Mouse (Mus musculus): ENCODE data around the gene Rnaseh2a. TPM values are rescaled to one million over a fixed set of nuclear protein-coding genes. Genes with fewer than 3 reads are reported as not detected.
"Not testable (repeated sequence)": the region's sequence is repeated elsewhere in the genome, so short reads cannot be mapped to it uniquely, and the experiment has no call there.

The Rnaseh2a gene
- total RNA-seq, 1 experiment from 2014 or later: 59.7 TPM

GRCm38 (mm10) chr8:84918646-84919045 is 50.9 kb downstream of the Rnaseh2a start:
- ATAC-seq (replicated peaks in 1 of 2; ENCODE audit: insufficient read depth in 1 of 2, low FRiP score in 2 of 2, low TSS enrichment in 1 of 2, low read depth in 1 of 2, poor library complexity in 2 of 2, severe bottlenecking in 2 of 2): no peak

GRCm38 (mm10) chr8:84917781-84918180 is 51.8 kb downstream of the Rnaseh2a start:
- no peak for ATAC-seq (replicated peaks in 1 of 2; ENCODE audit: insufficient read depth in 1 of 2, low FRiP score in 2 of 2, low TSS enrichment in 1 of 2, low read depth in 1 of 2, poor library complexity in 2 of 2, severe bottlenecking in 2 of 2)

- ATAC-seq (replicated peaks in 1 of 2; ENCODE audit: insufficient read depth in 1 of 2, low FRiP score in 2 of 2, low TSS enrichment in 1 of 2, low read depth in 1 of 2, poor library complexity in 2 of 2, severe bottlenecking in 2 of 2): no peak
Measured at GRCm38 (mm10) chr8:84915269-84915668, 54.3 kb downstream of the Rnaseh2a start.

GRCm38 (mm10) chr8:84913960-84914359 is 55.6 kb downstream of the Rnaseh2a start:
- peak in 1 of 2 experiments; percentile 26; a peak in 1 of 4 replicates for ATAC-seq (replicated peaks in 1 of 2; ENCODE audit: insufficient read depth in 1 of 2, low FRiP score in 2 of 2, low TSS enrichment in 1 of 2, low read depth in 1 of 2, poor library complexity in 2 of 2, severe bottlenecking in 2 of 2)

- ATAC-seq (replicated peaks in 1 of 2; ENCODE audit: insufficient read depth in 1 of 2, low FRiP score in 2 of 2, low TSS enrichment in 1 of 2, low read depth in 1 of 2, poor library complexity in 2 of 2, severe bottlenecking in 2 of 2): no peak
Measured at GRCm38 (mm10) chr8:84913502-84913900, 56.1 kb downstream of the Rnaseh2a start.

GRCm38 (mm10) chr8:84912895-84913501 is 56.6 kb downstream of the Rnaseh2a start:
- ATAC-seq (replicated peaks in 1 of 2; ENCODE audit: insufficient read depth in 1 of 2, low FRiP score in 2 of 2, low TSS enrichment in 1 of 2, low read depth in 1 of 2, poor library complexity in 2 of 2, severe bottlenecking in 2 of 2): peak; percentile 37 to 41; a peak in 3 of 4 replicates

GRCm38 (mm10) chr8:84912391-84912790 is 57.2 kb downstream of the Rnaseh2a start:
- no peak for ATAC-seq (replicated peaks in 1 of 2; ENCODE audit: insufficient read depth in 1 of 2, low FRiP score in 2 of 2, low TSS enrichment in 1 of 2, low read depth in 1 of 2, poor library complexity in 2 of 2, severe bottlenecking in 2 of 2)

GRCm38 (mm10) chr8:84911854-84912253 is 57.7 kb downstream of the Rnaseh2a start:
- no peak for ATAC-seq (replicated peaks in 1 of 2; ENCODE audit: insufficient read depth in 1 of 2, low FRiP score in 2 of 2, low TSS enrichment in 1 of 2, low read depth in 1 of 2, poor library complexity in 2 of 2, severe bottlenecking in 2 of 2)

- no peak for ATAC-seq (replicated peaks in 1 of 2; ENCODE audit: insufficient read depth in 1 of 2, low FRiP score in 2 of 2, low TSS enrichment in 1 of 2, low read depth in 1 of 2, poor library complexity in 2 of 2, severe bottlenecking in 2 of 2)
Measured at GRCm38 (mm10) chr8:84910551-84910950, 59.0 kb downstream of the Rnaseh2a start.

- ATAC-seq (replicated peaks in 1 of 2; ENCODE audit: insufficient read depth in 1 of 2, low FRiP score in 2 of 2, low TSS enrichment in 1 of 2, low read depth in 1 of 2, poor library complexity in 2 of 2, severe bottlenecking in 2 of 2): no peak
Measured at GRCm38 (mm10) chr8:84909949-84910348, 59.6 kb downstream of the Rnaseh2a start.

- no peak for ATAC-seq (replicated peaks in 1 of 2; ENCODE audit: insufficient read depth in 1 of 2, low FRiP score in 2 of 2, low TSS enrichment in 1 of 2, low read depth in 1 of 2, poor library complexity in 2 of 2, severe bottlenecking in 2 of 2)
Measured at GRCm38 (mm10) chr8:84909162-84909767, 60.3 kb downstream of the Rnaseh2a start.

- peak; percentile 92 to 93 for ATAC-seq (replicated peaks in 1 of 2; ENCODE audit: insufficient read depth in 1 of 2, low FRiP score in 2 of 2, low TSS enrichment in 1 of 2, low read depth in 1 of 2, poor library complexity in 2 of 2, severe bottlenecking in 2 of 2)
Measured at GRCm38 (mm10) chr8:84908421-84909161, 61.0 kb downstream of the Rnaseh2a start, which contains the start of gene Dnase2a. Gene Dnase2a (plus strand): TSS chr8:84908560.

GRCm38 (mm10) chr8:84907979-84908378 is 61.6 kb downstream of the Rnaseh2a start:
- not testable (repeated sequence) for ATAC-seq (replicated peaks in 1 of 2; ENCODE audit: insufficient read depth in 1 of 2, low FRiP score in 2 of 2, low TSS enrichment in 1 of 2, low read depth in 1 of 2, poor library complexity in 2 of 2, severe bottlenecking in 2 of 2)

- no peak for ATAC-seq (replicated peaks in 1 of 2; ENCODE audit: insufficient read depth in 1 of 2, low FRiP score in 2 of 2, low TSS enrichment in 1 of 2, low read depth in 1 of 2, poor library complexity in 2 of 2, severe bottlenecking in 2 of 2)
Measured at GRCm38 (mm10) chr8:84907493-84907892, 62.1 kb downstream of the Rnaseh2a start.

- no peak for ATAC-seq (replicated peaks in 1 of 2; ENCODE audit: insufficient read depth in 1 of 2, low FRiP score in 2 of 2, low TSS enrichment in 1 of 2, low read depth in 1 of 2, poor library complexity in 2 of 2, severe bottlenecking in 2 of 2)
Measured at GRCm38 (mm10) chr8:84907037-84907436, 62.5 kb downstream of the Rnaseh2a start.

Measured in hematopoietic stem cell, adult 5-6 weeks (primary cell).